Mouse (Mus musculus): Measurements from ENCODE around the gene Ccdc182.

Gene Ccdc182

GRCm38 (mm10) chr11:88281428-88282119, 12.3 kb upstream of the Ccdc182 start:
- no peak for DNase-seq

DNA sequence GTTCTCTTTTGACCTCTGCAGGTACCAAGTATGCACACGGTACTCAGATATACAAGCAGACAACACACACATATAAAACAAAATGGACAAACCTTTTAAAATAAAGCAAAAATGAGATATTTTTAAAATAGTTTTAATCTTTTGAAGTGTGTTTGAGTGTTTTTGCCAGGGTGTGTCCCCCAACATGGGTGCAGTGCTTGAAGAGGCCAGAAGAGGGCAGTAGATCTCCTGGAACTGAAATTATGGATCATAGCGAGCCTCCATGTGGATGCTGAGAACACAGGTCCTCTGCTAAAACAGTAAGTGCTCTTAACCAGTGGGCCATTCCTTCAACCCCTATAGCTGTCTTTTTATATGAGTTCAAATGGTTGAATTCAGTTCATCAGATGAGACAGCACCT, 11.3 kb upstream of the Ccdc182 start:
- no peak for DNase-seq

GRCm38 (mm10) chr11:88286019-88286418, 7.8 kb upstream of the Ccdc182 start:
- DNase-seq = no peak

GRCm38 (mm10) chr11:88288400-88288799, 5.5 kb upstream of the Ccdc182 start:
- peak; percentile 33 for DNase-seq

- no peak for DNase-seq
These were observed 5.0 kb upstream of the Ccdc182 start for GRCm38 (mm10) chr11:88288805-88289340.

DNA sequence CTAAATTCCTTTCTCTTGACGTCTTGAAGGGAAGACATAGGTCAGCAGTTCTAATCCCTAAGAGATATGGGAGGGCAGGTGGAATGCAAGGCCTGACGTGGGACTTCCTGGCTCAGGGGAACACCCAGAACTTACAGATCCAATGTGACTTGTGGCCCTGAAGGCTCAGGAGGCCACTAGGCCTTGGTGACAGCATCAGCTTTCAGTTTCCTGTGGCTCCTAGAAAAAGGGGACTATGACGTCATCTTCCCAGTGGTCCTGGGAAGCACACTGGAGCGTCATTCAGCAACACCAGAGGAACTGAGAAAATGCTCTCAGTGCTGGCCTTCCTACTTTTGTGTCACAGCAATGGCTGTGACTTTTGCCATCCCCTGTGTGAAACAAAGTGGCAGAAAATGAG, 2.6 kb upstream of the Ccdc182 start:
- DNase-seq = no peak

- no peak for DNase-seq
These were observed 2.2 kb upstream of the Ccdc182 start for GRCm38 (mm10) chr11:88291688-88292087.

DNA sequence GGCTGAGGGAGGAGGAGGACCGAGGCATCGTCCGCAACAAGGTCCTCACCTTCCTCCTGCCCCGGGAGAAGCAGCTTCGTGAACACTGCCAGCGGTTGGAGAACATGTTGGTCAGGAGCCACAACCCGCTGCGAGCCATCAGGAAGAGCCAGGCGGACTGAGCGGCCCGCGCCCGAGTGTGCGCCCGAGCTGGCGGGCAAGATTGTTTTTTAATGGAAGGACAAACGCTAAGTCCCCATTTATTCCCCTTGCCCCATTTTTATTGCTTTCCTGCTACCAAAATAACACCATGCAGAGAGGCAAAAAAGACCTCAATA, 494 bp downstream of the Ccdc182 start:
- no peak for DNase-seq

- no peak for DNase-seq
These were observed 1.4 kb downstream of the Ccdc182 start for GRCm38 (mm10) chr11:88295298-88295697.

DNA sequence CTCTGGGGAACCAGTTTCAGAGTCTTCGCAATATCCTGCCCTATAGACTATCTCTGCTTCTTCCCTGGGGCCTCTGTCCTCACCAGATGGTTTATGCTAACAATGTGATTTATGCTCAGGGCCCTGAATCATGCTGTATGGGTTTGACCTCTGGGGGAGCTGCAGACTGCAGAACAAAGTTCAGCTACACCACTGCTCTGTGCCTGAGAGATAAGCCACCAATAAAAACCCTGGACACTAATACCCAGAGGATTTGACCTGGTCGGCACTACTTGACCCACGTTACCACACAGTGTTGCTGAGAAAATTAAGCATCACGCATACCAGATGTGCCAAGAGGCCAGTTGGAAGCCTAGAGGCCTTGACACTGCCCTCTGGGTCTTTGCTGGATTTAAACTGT, 3.7 kb downstream of the Ccdc182 start:
- DNase-seq = no peak

DNA sequence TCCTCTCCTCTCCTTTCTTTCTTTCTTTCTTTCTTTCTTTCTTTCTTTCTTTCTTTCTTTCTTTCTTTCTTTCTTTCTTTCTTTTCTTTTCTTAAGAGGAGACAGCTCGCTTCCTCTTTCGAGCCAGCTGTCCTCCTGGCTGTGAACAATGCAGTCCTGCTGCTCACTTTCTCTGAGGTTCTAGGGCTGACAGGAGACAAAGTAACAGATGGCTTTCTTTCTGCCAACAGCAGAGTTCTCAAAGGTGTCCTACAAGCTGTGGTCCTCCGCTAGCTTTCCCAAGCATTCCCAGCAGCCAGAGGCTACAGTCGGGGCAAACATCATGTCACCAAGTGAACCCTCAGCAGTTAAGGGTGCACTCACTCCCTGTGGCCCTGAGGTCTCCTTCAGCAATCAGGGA, 5.5 kb downstream of the Ccdc182 start:
- DNase-seq = no peak

DNA sequence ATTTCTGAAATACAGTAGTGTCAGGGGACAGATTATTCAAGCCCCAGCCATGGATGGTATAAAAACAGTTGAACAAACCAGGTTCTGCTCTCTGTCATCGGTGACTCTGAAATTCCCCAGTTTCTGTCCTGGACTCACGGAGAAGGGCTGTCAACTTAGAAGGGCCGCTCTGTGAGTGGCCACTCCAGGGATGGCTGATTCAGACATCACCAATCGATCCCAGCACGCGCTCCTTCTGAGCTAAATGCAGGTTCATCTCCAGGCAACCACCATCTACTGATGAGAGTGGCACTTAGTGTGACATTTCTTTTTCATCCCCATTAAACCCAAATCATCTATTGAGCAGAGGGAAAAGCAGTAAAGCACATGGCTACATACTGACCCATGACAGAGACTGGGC, 7.8 kb downstream of the Ccdc182 start:
- no peak for DNase-seq

GRCm38 (mm10) chr11:88305759-88306158, 11.9 kb downstream of the Ccdc182 start:
- DNase-seq = no peak

DNA sequence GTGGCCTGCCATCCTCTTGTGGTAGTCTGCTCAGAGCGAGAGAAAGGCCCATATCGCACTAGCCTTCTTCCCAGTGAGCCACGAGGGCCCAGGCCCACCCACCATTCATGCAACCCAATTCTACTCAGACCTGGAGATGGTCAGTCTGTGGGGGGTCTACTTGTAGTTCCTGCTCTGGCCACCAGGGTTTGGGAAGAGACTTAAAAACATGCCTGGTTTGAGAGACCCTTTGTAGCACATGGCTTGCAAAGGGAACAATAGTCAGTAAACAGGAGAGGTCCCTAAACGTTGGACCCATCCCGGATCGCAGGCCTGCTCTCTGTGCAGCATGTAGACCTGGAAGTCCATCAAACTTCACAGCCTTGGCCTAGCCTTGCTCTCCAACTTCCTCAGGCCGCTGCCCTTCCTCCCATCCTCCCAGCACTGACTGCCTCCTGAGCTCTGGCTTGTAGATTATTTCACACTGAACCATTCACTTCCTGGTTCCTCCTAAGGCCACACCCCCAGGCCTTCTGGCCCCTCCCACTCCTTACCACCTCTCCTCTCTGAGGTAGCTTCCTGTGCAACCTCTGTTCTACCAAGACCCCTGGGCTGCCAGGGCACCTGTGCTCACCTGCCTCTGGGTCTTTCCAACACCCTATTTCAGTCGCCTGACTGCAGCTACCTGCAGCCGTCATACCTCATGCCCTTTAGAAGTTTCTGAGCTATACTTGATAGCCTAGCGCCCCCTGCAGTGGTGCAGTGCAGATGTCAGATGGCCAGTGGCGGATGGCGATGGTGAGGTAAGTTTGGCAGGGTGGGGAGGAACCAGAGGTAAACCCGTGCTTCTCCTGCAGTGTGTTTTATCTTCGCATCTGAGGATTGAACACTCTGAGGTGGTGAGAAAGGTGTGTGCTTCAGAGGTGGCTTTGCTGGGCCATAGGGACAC, 14.0 kb downstream of the Ccdc182 start:
- no peak for DNase-seq

DNA sequence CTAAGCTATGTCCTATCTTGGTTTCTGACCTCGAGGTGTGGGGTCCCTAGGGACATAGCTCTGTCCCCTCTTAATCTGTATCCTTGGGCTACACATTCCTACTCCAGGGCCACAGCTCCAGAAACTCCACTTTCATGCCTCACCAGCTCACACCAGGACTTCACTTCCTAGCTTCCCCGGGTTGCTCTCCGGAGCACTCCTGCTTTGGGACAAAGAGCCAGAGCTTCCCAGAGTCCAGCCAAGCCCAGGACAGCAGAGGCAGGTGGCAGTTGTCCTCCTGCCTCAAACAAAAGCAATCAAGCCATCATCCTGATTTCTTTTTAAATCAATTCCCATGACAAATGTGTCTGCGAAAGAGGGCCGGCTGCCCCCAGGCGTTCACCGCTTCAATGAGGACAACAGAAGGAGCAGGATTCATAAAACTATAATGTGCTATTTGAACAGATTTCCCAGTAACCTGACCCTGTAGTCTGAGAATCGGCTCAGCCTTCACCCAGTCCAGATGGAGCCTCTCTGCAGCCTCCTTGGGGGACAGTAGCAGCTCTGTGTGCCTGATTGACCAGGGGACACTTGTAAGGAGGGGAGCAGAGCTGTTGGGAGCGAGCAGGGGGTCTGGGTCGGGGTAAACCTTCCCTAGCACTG, 15.3 kb downstream of the Ccdc182 start:
- no peak for DNase-seq

DNA sequence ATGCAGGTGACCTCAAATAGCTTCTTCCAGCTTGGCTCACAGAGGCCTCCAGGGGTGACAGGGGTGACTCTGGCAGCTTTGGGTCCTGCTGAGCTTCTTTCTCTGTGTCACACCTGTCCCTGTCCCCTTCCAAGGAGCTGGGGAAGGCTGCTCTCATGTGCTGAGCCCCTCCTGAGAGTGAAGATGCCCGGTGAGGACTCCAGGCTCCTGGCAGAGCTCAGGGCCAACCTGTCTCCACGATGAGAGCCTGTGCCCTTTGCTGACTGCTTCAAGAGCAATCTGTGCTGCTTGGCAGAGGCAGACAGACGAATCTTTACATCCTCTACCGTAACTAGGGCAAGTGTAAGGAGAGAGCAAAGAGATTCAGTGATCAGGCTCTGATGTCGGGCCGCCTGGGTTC, 16.9 kb downstream of the Ccdc182 start:
- DNase-seq = peak; percentile 30

GRCm38 (mm10) chr11:88311606-88312005, 17.7 kb downstream of the Ccdc182 start:
- DNase-seq = no peak

- no peak for DNase-seq
These were observed 19.7 kb downstream of the Ccdc182 start for GRCm38 (mm10) chr11:88313512-88313911.

GRCm38 (mm10) chr11:88314471-88314870, 20.6 kb downstream of the Ccdc182 start:
- DNase-seq = no peak

DNA sequence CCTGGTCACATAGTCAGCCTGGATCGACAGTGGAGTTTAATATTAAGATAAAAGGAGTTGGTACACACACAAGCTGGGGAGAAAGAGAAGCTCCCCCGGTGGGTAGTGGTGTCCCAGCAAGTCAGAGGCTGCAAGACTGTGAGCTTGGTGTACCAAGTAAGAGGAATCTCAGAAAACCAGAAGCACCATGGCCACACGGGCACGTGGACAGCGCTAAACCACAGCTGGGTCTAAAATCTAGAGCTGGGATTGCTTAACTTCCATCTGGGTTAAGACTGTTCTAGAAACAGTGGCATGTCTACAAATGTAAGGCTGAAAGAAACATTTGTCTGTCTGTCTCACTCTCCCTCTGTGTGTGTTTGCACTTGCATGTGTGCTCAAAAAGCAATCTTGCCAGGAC, 21.5 kb downstream of the Ccdc182 start:
- no peak for DNase-seq

GRCm38 (mm10) chr11:88318850-88319249, 25.0 kb downstream of the Ccdc182 start:
- DNase-seq = no peak

DNA sequence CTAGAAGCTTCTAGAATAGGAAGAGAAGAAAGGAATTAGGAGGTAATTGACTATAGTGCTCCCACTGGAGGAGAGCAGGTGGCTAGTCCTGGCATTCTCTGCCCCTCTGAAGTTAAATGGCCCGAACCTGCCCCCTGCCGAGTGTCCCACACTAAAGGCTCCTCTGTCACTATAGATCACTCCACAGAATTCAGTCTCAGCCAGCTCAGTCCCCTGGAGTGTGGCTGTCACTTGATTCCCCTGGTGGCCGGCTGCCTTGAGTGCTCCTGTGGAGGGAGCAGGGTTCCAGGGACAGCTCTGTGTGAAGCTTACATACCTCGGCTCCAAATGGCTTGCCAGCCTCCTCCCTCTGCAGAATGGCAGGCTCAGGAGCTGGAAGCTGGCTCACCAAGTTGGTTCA, 33.2 kb downstream of the Ccdc182 start:
- no peak for DNase-seq

GRCm38 (mm10) chr11:88328813-88329595, 35.1 kb downstream of the Ccdc182 start:
- DNase-seq = no peak

Measured in cerebellum, adult 11 months (tissue).